Mouse (Mus musculus): ENCODE data around the gene Btg3. TPM values are rescaled to one million over a fixed set of nuclear protein-coding genes. Genes with fewer than 3 reads are reported as not detected.

Btg3 gene
- polyA plus RNA-seq (2014; fragmentation: Illumina TruSeq; extraction: RNeasy Lipid Tissue Mini Kit (QIAGEN cat#74804); ENCODE audit: low read depth, low replicate concordance) = 191 TPM

GRCm38 (mm10) chr16:78376745-78377570 is at the start of gene Btg3:
Gene Btg3, minus strand, starts transcription at chr16:78377192.

GRCm38 (mm10) chr16:78301183-78301830 is 75.7 kb downstream of the Btg3 start, which contains the start of gene Cxadr:
Gene Cxadr, plus strand, starts transcription at chr16:78301489.

Other genes starting within 250 kb of the Btg3 start
- 17.0 TPM for gene Cxadr, start 75.7 kb downstream of the Btg3 start, polyA plus RNA-seq (2014; fragmentation: Illumina TruSeq; extraction: RNeasy Lipid Tissue Mini Kit (QIAGEN cat#74804); ENCODE audit: low read depth, low replicate concordance)
- gene D16Ertd472e, start 199.5 kb upstream of the Btg3 start, polyA plus RNA-seq (2014; fragmentation: Illumina TruSeq; extraction: RNeasy Lipid Tissue Mini Kit (QIAGEN cat#74804); ENCODE audit: low read depth, low replicate concordance) = 6.3 TPM